Mouse (Mus musculus): Measurements from ENCODE around the gene Dab1. TPM values are rescaled to one million over a fixed set of nuclear protein-coding genes. Genes with fewer than 3 reads are reported as not detected.

Gene Dab1
- total and polyA plus RNA-seq, 2 experiments = 0.02 to 0.09 TPM

GRCm38 (mm10) chr4:104073920-104074459, 454.8 kb downstream of the Dab1 start:
- TF ChIP-seq CTCF (IDR thresholded peaks at IDR 0.05; ENCODE audit: low read depth, low read length) (no peak), POLR2A (IDR thresholded peaks at IDR 0.05; ENCODE audit: extremely low read depth, insufficient read depth, low read length) (no peak)
- Histone ChIP-seq H3K79me2 (ENCODE audit: control insufficient read depth, insufficient read depth, low read length) (no peaks in the 10 kb centered on the region), H3K27me3 (ENCODE audit: control insufficient read depth, insufficient read depth, low read length) (no peaks in the 10 kb centered on the region), H3K4me1 (ENCODE audit: control insufficient read depth, insufficient read depth, low read length) (no peaks in the 10 kb centered on the region), H3K4me3 (ENCODE audit: insufficient read depth, low read depth, low read length) (no peak overlapping the region), H3K27ac (replicated peaks; ENCODE audit: insufficient read depth, low read depth, low read length) (no peak overlapping the region), H3K36me3 (ENCODE audit: control insufficient read depth, insufficient read depth, low read length) (no peaks in the 10 kb centered on the region), H3K9ac (ENCODE audit: low read depth, low read length) (no peak overlapping the region)
- no peak for DNase-seq (ENCODE audit: extremely low read depth, low read depth, low spot score)
- 83% methylated on average over 7 of the region's 7 CpGs for WGBS

- peak; percentile 22 for DNase-seq (ENCODE audit: extremely low read depth, low read depth, low spot score)
- Histone ChIP-seq H3K79me2 (ENCODE audit: control insufficient read depth, insufficient read depth, low read length) (no peaks in the 10 kb centered on the region), H3K27me3 (ENCODE audit: control insufficient read depth, insufficient read depth, low read length) (no peaks in the 10 kb centered on the region), H3K9ac (ENCODE audit: low read depth, low read length) (no peak overlapping the region), H3K4me1 (ENCODE audit: control insufficient read depth, insufficient read depth, low read length) (no peaks in the 10 kb centered on the region), H3K27ac (replicated peaks; ENCODE audit: insufficient read depth, low read depth, low read length) (no peak overlapping the region), H3K36me3 (ENCODE audit: control insufficient read depth, insufficient read depth, low read length) (no peaks in the 10 kb centered on the region), H3K4me3 (ENCODE audit: insufficient read depth, low read depth, low read length) (no peak overlapping the region)
- TF ChIP-seq POLR2A (IDR thresholded peaks at IDR 0.05; ENCODE audit: extremely low read depth, insufficient read depth, low read length) (no peak), CTCF (IDR thresholded peaks at IDR 0.05; ENCODE audit: low read depth, low read length) (no peak)
- 92% methylated on average over 1 of the region's 1 CpGs for WGBS
Measured at GRCm38 (mm10) chr4:104077771-104078170, 458.6 kb downstream of the Dab1 start.

GRCm38 (mm10) chr4:104106299-104106698, 487.1 kb downstream of the Dab1 start:
- H3K27me3 ChIP-seq (ENCODE audit: control insufficient read depth, insufficient read depth, low read length) = peaks cover 2% of the 10 kb centered on the region; the same call in 1 of the 2 replicates
- WGBS = 57% methylated on average over 6 of the region's 6 CpGs
- no peak overlapping the region for H3K9ac ChIP-seq (ENCODE audit: low read depth, low read length)
- H3K4me1 ChIP-seq (ENCODE audit: control insufficient read depth, insufficient read depth, low read length) = no peaks in the 10 kb centered on the region
- DNase-seq (ENCODE audit: extremely low read depth, low read depth, low spot score) = no peak
- H3K27ac ChIP-seq (replicated peaks; ENCODE audit: insufficient read depth, low read depth, low read length) = no peak overlapping the region
- H3K4me3 ChIP-seq (ENCODE audit: insufficient read depth, low read depth, low read length) = no peak overlapping the region
- TF ChIP-seq POLR2A (IDR thresholded peaks at IDR 0.05; ENCODE audit: extremely low read depth, insufficient read depth, low read length) = no peak
- no peak for TF ChIP-seq CTCF (IDR thresholded peaks at IDR 0.05; ENCODE audit: low read depth, low read length)
- no peaks in the 10 kb centered on the region for H3K36me3 ChIP-seq (ENCODE audit: control insufficient read depth, insufficient read depth, low read length)
- H3K79me2 ChIP-seq (ENCODE audit: control insufficient read depth, insufficient read depth, low read length) = no peaks in the 10 kb centered on the region

- no peak overlapping the region for H3K27ac ChIP-seq (replicated peaks; ENCODE audit: insufficient read depth, low read depth, low read length)
- no peaks in the 10 kb centered on the region for H3K4me1 ChIP-seq (ENCODE audit: control insufficient read depth, insufficient read depth, low read length)
- no peak overlapping the region for H3K9ac ChIP-seq (ENCODE audit: low read depth, low read length)
- H3K4me3 ChIP-seq (ENCODE audit: insufficient read depth, low read depth, low read length) = no peak overlapping the region
- TF ChIP-seq POLR2A (IDR thresholded peaks at IDR 0.05; ENCODE audit: extremely low read depth, insufficient read depth, low read length) = no peak
- TF ChIP-seq CTCF (IDR thresholded peaks at IDR 0.05; ENCODE audit: low read depth, low read length) = no peak
- H3K79me2 ChIP-seq (ENCODE audit: control insufficient read depth, insufficient read depth, low read length) = no peaks in the 10 kb centered on the region
- H3K36me3 ChIP-seq (ENCODE audit: control insufficient read depth, insufficient read depth, low read length) = no peaks in the 10 kb centered on the region
- no peaks in the 10 kb centered on the region; the same call in 1 of the 2 replicates for H3K27me3 ChIP-seq (ENCODE audit: control insufficient read depth, insufficient read depth, low read length)
- no peak for DNase-seq (ENCODE audit: extremely low read depth, low read depth, low spot score)
Measured at GRCm38 (mm10) chr4:104111614-104112013, 492.5 kb downstream of the Dab1 start.

- Histone ChIP-seq H3K4me3 (ENCODE audit: insufficient read depth, low read depth, low read length) (no peak overlapping the region), H3K27ac (replicated peaks; ENCODE audit: insufficient read depth, low read depth, low read length) (no peak overlapping the region), H3K27me3 (ENCODE audit: control insufficient read depth, insufficient read depth, low read length) (no peaks in the 10 kb centered on the region), H3K79me2 (ENCODE audit: control insufficient read depth, insufficient read depth, low read length) (no peaks in the 10 kb centered on the region), H3K9ac (ENCODE audit: low read depth, low read length) (no peak overlapping the region), H3K36me3 (ENCODE audit: control insufficient read depth, insufficient read depth, low read length) (no peaks in the 10 kb centered on the region), H3K4me1 (ENCODE audit: control insufficient read depth, insufficient read depth, low read length) (no peaks in the 10 kb centered on the region)
- TF ChIP-seq POLR2A (IDR thresholded peaks at IDR 0.05; ENCODE audit: extremely low read depth, insufficient read depth, low read length) = no peak
- no peak for TF ChIP-seq CTCF (IDR thresholded peaks at IDR 0.05; ENCODE audit: low read depth, low read length)
- 89% methylated on average over 13 of the region's 13 CpGs for WGBS
- DNase-seq (ENCODE audit: extremely low read depth, low read depth, low spot score) = no peak
Measured at GRCm38 (mm10) chr4:104113209-104114005, 494.2 kb downstream of the Dab1 start.

GRCm38 (mm10) chr4:104114006-104114361, 494.8 kb downstream of the Dab1 start:
- Histone ChIP-seq H3K27ac (replicated peaks; ENCODE audit: insufficient read depth, low read depth, low read length) (no peak overlapping the region), H3K9ac (ENCODE audit: low read depth, low read length) (no peak overlapping the region), H3K79me2 (ENCODE audit: control insufficient read depth, insufficient read depth, low read length) (no peaks in the 10 kb centered on the region), H3K27me3 (ENCODE audit: control insufficient read depth, insufficient read depth, low read length) (no peaks in the 10 kb centered on the region), H3K4me1 (ENCODE audit: control insufficient read depth, insufficient read depth, low read length) (no peaks in the 10 kb centered on the region), H3K4me3 (ENCODE audit: insufficient read depth, low read depth, low read length) (no peak overlapping the region), H3K36me3 (ENCODE audit: control insufficient read depth, insufficient read depth, low read length) (no peaks in the 10 kb centered on the region)
- TF ChIP-seq CTCF (IDR thresholded peaks at IDR 0.05; ENCODE audit: low read depth, low read length) (no peak), POLR2A (IDR thresholded peaks at IDR 0.05; ENCODE audit: extremely low read depth, insufficient read depth, low read length) (no peak)
- WGBS = 85% methylated on average over 6 of the region's 6 CpGs
- DNase-seq (ENCODE audit: extremely low read depth, low read depth, low spot score) = no peak
